Mouse (Mus musculus) lung, embryonic 14.5 days (tissue): ENCODE measurements around the gene Sprtn. TPM values are rescaled to one million over a fixed set of nuclear protein-coding genes. Genes with fewer than 3 reads are reported as not detected.

Source experiments
- ATAC-seq: fragments of 200-750 bp; cut with Nextera tagmentation; 2 replicates; pipeline ENCODE4 v1.8.0; 2017; ENCODE audit warnings: mild to moderate bottlenecking, moderate TSS enrichment, moderate library complexity; ENCODE audit not compliant: insufficient read depth
- DNase-seq: peaks from one replicate; pipeline ENCODE4 v3.0.0-alpha.2; 2015
- H3K27ac ChIP-seq: fragments of 300-500 bp; sonication (generic); 2 replicates; pipeline ENCODE4 v1.5.1; 2014; ENCODE audit warnings: low read depth, mild to moderate bottlenecking, moderate library complexity
- H3K27me3 ChIP-seq: fragments of 300-500 bp; sonication (generic); 2 replicates; pipeline ENCODE4 v1.6.1; 2014; ENCODE audit warnings: low read length, control low read depth; ENCODE audit not compliant: insufficient read depth
- H3K36me3 ChIP-seq: fragments of 300-500 bp; sonication (generic); 2 replicates; pipeline ENCODE4 v1.6.1; 2014; ENCODE audit warnings: control low read depth; ENCODE audit not compliant: insufficient read depth
- H3K4me1 ChIP-seq: fragments of 300-500 bp; sonication (generic); 2 replicates; pipeline ENCODE4 v1.6.1; 2014; ENCODE audit warnings: antibody characterized with exemption, control low read depth; ENCODE audit not compliant: insufficient read depth
- H3K4me2 ChIP-seq: fragments of 300-500 bp; sonication (generic); 2 replicates; pipeline ENCODE4 v1.6.1; 2014; ENCODE audit warnings: mild to moderate bottlenecking
- H3K4me3 ChIP-seq: fragments of 300-500 bp; sonication (generic); 2 replicates; pipeline ENCODE4 v1.5.1; 2014; ENCODE audit warnings: low read depth, low read length
- H3K9ac ChIP-seq: fragments of 300-500 bp; sonication (generic); 2 replicates; pipeline ENCODE4 v1.6.1; 2014
- H3K9me3 ChIP-seq: fragments of 300-500 bp; sonication (generic); 2 replicates; pipeline ENCODE4 v1.6.1; 2016; ENCODE audit warnings: low read depth, low read length, control low read depth
- CTCF ChIP-seq: IDR thresholded peaks from 2 replicates; pipeline ENCODE4 v1.5.1; 2016; ENCODE audit warnings: antibody characterized with exemption, low read depth
- WGBS: fragments of 180-500 bp; shearing (Covaris S2); extraction: QIAGEN DNeasy Blood & Tissue Kit; methylation state at CpG from one replicate; pipeline ENCODE4 v1.1.7; 2014; 5-methylcytosine and 5-hydroxymethylcytosine counted together
- polyA plus RNA-seq: library from polyadenylated mRNA; unstranded; fragments of >200 nt; fragmentation: Nextera tagmentation; extraction: Ambion mirVana; gene quantifications from 2 replicates; pipeline ENCODE4 v1.2.1, GENCODE M21; 2014

The Sprtn gene
- polyA plus RNA-seq, 1 experiment from 2014 or later = 10.1 TPM

DNA sequence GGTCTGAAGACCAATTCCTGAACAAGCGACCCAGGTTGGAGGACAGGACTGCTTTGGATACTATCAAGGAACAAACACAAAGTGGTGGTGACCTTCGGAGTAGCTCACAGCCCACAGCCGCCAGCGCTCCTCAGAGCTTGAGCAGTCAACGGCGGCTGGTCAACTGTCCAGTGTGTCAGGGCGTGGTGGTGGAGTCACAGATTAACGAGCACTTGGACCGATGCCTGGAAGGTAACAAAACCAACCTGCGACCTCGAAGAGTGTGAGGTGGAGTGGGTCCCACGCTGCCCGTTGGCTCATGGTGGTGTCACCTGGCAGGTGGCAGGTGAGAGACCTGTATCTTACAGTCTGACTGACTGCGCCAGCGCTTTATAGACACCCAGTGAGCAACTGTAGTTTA is 5.5 kb downstream of the Sprtn start:
- no peak overlapping the region for H3K4me3 ChIP-seq
- no peak overlapping the region for H3K27ac ChIP-seq
- 90% methylated on average over 15 of the region's 15 CpGs for WGBS
- H3K9ac ChIP-seq = no peak overlapping the region
- peaks cover 7% of the 10 kb centered on the region for H3K4me1 ChIP-seq
- peaks cover 76% of the 10 kb centered on the region for H3K36me3 ChIP-seq
- ATAC-seq (no peak), DNase-seq (no peak)
- no peaks in the 10 kb centered on the region for H3K27me3 ChIP-seq
- H3K9me3 ChIP-seq = no peaks in the 10 kb centered on the region
- H3K4me2 ChIP-seq = no peak overlapping the region
- TF ChIP-seq CTCF = no peak

DNA sequence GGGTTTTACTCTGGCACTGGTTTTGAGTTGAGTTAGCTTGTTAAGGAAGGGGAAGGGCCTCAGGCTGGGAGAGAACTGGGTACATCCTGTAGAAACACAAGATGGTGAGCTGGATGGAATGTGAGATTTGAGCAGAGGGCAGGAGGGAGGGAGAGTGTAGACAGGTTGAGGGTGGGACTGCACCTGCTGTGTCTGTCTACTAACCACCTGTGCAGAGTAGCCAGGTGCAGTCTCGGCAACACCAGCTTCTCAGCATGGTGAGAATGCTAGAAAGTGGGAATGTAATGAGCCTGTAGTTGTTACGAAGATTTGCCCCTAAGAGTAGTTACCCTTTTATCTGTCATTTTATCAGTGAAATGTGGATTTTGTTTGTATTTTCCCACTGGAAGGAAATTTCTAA is 7.8 kb downstream of the Sprtn start:
- peaks cover 88% of the 10 kb centered on the region for H3K36me3 ChIP-seq
- no peak for DNase-seq

DNA sequence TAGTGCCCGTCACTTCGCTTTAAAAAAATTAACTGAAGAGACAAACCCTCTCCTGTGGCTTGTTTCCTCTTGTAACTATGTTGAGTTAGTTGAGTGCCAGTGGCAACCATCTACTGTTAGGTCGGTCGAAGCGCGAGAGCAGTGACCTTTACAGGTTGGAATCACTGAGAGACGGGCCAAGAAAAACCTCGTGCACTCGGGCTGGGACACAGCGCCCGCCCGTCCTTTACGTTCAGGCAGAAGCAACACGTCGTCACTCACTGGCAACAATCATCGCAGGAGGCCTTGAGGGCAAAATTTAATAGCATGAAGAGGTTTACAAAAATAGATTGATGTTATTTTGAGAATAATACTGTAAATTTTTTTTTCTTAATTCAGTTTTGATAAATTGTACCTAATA is 12.2 kb downstream of the Sprtn start:
- Histone ChIP-seq H3K9me3 (no peaks in the 10 kb centered on the region), H3K4me2 (no peak overlapping the region), H3K9ac (no peak overlapping the region), H3K27me3 (no peaks in the 10 kb centered on the region), H3K4me3 (no peak overlapping the region), H3K36me3 (peaks cover 91% of the 10 kb centered on the region), H3K4me1 (no peaks in the 10 kb centered on the region), H3K27ac (no peak overlapping the region)
- no peak for ATAC-seq
- 88% methylated on average over 16 of the region's 16 CpGs for WGBS
- no peak for DNase-seq
- no peak for TF ChIP-seq CTCF

More for the DNA sequence above, 7.8 kb downstream of the Sprtn start:
- Histone ChIP-seq H3K27ac (no peak overlapping the region), H3K4me3 (no peak overlapping the region), H3K9me3 (no peaks in the 10 kb centered on the region), H3K4me2 (no peak overlapping the region), H3K27me3 (no peaks in the 10 kb centered on the region), H3K4me1 (no peaks in the 10 kb centered on the region), H3K9ac (no peak overlapping the region)
- no peak for TF ChIP-seq CTCF
- no peak for ATAC-seq
- WGBS = 86% methylated on average over 2 of the region's 2 CpGs

DNA sequence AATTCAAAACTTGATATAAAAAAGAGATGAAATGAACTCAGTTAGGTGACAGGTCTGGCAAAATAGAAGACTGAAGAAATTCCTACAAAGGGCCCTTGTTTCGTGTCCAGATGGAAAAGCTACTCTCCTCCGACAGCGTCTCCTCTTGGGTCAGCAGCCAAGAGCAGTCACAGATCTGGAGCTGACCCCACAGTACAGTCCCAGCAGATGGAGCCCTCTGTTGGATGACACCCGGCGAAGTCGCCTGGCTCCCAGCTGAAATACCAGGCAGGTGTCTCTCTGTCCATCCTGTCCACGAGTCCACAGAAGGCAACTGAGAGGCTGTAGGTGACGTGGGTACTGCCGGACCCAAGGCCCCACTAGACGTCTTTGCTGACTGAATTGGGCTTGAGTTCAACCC is 12.7 kb downstream of the Sprtn start:
- Histone ChIP-seq H3K4me3 (no peak overlapping the region), H3K4me2 (no peak overlapping the region), H3K9me3 (no peaks in the 10 kb centered on the region), H3K9ac (no peak overlapping the region), H3K27me3 (no peaks in the 10 kb centered on the region), H3K36me3 (peaks cover 93% of the 10 kb centered on the region), H3K4me1 (no peaks in the 10 kb centered on the region), H3K27ac (no peak overlapping the region)
- WGBS = 76% methylated on average over 10 of the region's 10 CpGs
- no peak for TF ChIP-seq CTCF
- no peak for ATAC-seq
- no peak for DNase-seq

DNA sequence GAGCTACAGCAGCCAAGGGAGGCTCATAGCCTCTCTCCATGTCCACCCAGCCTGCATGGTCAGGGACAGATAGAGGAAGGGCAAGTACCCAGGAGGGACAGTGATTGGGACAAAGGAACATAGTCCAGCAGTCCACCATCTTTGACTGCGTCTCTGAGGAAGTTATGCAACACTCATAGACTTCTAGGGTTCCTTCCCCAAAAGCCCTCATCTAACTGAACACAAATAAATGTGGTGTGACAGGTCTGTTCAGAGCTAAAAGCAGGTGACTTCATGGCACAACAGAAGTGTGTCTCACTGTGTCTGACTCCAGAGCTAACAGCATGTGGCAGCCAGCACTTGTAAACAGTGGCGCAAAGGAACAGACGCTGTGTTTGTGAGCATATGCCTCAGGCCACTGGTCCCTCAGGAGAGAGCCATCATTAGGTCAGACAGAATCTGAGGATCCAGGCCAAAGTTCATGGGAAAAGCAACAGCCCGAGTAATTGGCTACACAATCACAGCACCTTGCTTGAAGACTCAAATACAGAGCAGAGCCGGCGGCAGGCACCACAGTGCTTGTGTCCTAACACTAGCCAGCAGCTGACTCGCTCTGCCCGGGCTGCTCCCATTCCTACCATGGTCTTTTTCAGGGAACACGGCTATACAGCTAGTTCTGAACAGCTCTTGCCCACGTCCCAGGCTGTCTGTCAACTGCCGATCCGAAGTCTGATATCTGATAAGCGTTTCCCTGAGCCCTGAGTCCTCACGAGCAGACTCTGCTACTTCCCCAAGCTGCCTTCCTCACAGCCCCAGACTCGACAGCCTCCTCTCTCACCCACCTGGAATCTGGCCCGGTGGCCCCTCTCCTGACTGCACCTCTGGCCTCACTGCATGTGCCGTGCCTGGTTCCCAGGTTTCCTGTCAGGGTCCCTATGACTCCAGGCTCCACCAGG is 14.5 kb downstream of the Sprtn start:
- no peaks in the 10 kb centered on the region for H3K4me1 ChIP-seq
- no peak for TF ChIP-seq CTCF
- no peaks in the 10 kb centered on the region for H3K27me3 ChIP-seq
- no peak overlapping the region for H3K9ac ChIP-seq
- WGBS = 83% methylated on average over 17 of the region's 17 CpGs
- H3K27ac ChIP-seq = no peak overlapping the region
- ATAC-seq = no peak
- H3K36me3 ChIP-seq = peaks cover 79% of the 10 kb centered on the region
- H3K9me3 ChIP-seq = no peaks in the 10 kb centered on the region
- H3K4me3 ChIP-seq = no peak overlapping the region
- no peak overlapping the region for H3K4me2 ChIP-seq
- DNase-seq = no peak

DNA sequence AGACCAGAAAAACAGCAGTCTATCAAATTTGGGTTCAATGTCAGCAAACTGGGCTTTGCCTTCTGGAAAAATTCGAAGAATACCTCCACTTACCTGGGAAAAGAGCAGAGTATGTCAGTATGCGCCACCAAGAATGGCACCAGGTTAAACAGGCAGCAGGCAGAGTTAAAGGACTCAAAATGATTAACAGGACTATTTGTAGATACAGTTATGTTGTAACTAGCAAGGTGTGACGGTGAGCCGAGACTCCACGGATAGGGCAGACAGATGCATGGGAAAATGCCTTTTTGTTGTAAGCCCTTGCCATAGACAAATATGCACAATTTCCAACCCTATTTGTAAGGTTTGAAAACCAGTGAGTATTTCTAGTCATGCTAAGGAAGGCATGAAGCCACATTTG is 16.4 kb downstream of the Sprtn start:
- no peak for ATAC-seq
- TF ChIP-seq CTCF = no peak
- H3K4me3 ChIP-seq = no peak overlapping the region
- peaks cover 62% of the 10 kb centered on the region for H3K36me3 ChIP-seq
- WGBS = 95% methylated on average over 5 of the region's 5 CpGs
- H3K27ac ChIP-seq = no peak overlapping the region
- DNase-seq = no peak
- H3K4me1 ChIP-seq = no peaks in the 10 kb centered on the region
- no peaks in the 10 kb centered on the region for H3K9me3 ChIP-seq
- H3K4me2 ChIP-seq = no peak overlapping the region
- no peaks in the 10 kb centered on the region for H3K27me3 ChIP-seq
- H3K9ac ChIP-seq = no peak overlapping the region

DNA sequence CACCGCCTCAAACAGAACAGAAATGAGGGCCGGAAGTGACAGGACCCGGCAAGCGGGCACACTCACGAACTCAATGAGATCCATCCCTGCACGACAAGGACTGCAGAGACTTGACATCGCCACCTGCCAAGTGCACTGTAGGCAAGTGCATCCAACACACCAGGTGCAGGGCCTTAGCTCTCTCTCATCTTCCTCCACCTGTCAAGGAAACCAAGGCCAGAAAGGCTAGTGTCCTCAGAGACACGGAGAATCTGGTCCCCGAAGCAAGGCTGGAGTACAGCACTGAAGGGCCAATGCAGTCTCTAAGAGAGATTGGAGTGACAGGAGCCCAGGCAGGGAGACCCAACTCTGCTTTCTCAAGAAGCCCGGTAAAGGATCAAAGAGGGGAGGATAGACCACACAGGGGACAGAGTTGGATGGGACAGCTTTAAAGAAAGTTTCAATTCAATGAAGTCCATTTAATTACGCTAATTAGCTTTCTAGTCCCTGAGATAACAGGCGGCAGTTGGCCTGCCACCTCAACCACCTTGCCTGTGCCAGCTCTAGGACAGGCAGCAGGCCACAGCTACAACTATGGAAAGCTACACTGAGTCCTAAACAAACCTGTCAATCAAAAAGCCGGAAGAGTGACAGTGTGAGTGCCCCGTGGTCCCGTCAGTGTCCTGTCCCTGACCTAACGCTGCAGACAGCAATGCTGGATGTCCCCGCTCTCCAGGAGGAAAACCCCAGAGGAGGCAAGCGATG is 20.2 kb downstream of the Sprtn start:
- no peaks in the 10 kb centered on the region for H3K4me1 ChIP-seq
- no peaks in the 10 kb centered on the region for H3K9me3 ChIP-seq
- no peak overlapping the region for H3K4me2 ChIP-seq
- DNase-seq (no peak), ATAC-seq (no peak)
- 77% methylated on average over 18 of the region's 18 CpGs for WGBS
- no peak for TF ChIP-seq CTCF
- no peak overlapping the region for H3K4me3 ChIP-seq
- H3K9ac ChIP-seq = no peak overlapping the region
- H3K27ac ChIP-seq = no peak overlapping the region
- H3K27me3 ChIP-seq = no peaks in the 10 kb centered on the region
- H3K36me3 ChIP-seq = peaks cover 29% of the 10 kb centered on the region
